8 mouse cellular contexts compared by ENCODE assay signal in the genomic region with DNA sequence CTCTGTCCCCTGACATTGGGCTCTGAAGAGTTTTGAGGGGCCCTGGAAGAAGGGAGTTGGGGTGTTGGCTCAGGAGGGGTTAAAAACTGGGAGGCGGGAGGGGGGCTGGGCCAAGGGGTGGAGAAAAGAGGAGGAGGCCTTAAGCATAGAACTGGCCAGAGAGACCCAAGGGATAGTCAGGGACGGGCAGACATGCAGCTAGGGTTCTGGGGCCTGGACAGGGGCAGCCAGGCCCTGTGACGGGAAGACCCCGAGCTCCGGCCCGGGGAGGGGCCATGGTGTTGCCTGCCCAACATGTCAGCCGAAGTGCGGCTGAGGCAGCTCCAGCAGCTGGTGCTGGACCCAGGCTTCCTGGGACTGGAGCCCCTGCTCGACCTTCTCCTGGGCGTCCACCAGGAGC. TPM values are rescaled to one million over a fixed set of nuclear protein-coding genes. Genes with fewer than 3 reads are reported as not detected.
A peak's percentile ranks its signal among the peaks of the same experiment; 100 is the strongest.
DNase-seq lines count a peak whose midpoint lies in the region; ATAC-seq and TF ChIP-seq lines count a peak whose summit lies in the region.

Dmpk (plus strand) TSS at position 149 of the 400 bp plus-strand sequence.

- no peak for ATAC-seq in neural tube, embryonic 12.5 days (ENCODE audit: low FRiP score, low read depth)

- 59% methylated on average over 10 of the region's 10 CpGs for WGBS in neural tube, embryonic 12.5 days

- H3K4me1 ChIP-seq in neural tube, embryonic 12.5 days = peaks cover 32% of the 10 kb centered on the region
- H3K4me1 ChIP-seq in cortical plate, adult 2 months (ENCODE audit: control insufficient read depth, insufficient read depth, low read length) = 0 out of 2 replicates have a peak, but pooled peaks cover 2% of the 10 kb centered on the region

- H3K4me3 ChIP-seq in neural tube, embryonic 12.5 days = no peak within 1 kb of the TSS
- no peak within 1 kb of the TSS for H3K4me3 ChIP-seq in cortical plate, adult 2 months (ENCODE audit: insufficient read depth, low read length)

- H3K4me2 ChIP-seq in neural tube, embryonic 12.5 days (replicated peaks) = peak within 1 kb of the TSS; percentile 22; the same call in 1 of the 2 replicates

- no peaks in the 10 kb centered on the region for H3K9me3 ChIP-seq in neural tube, embryonic 12.5 days

- intact Hi-C loops in heart, postnatal 10 days (cut with DNase I) = no loop called here
- intact Hi-C loops in left cerebral cortex, postnatal 4 days (cut with DNase I) = no loop called here

- no peak within 1 kb of the TSS for H3K27ac ChIP-seq in neural tube, embryonic 12.5 days
- no peak within 1 kb of the TSS for H3K27ac ChIP-seq in cortical plate, adult 2 months (ENCODE audit: insufficient read depth, low read length)

- TF ChIP-seq CTCF in cortical plate, adult 2 months (IDR thresholded peaks at IDR 0.05; ENCODE audit: extremely low read depth, insufficient read depth, low read length) = no peak

- 0 out of 2 replicates have a peak within 1 kb of the TSS, but pooled peaks have one; percentile 8 for H3K9ac ChIP-seq in neural tube, embryonic 12.5 days

- no peak for TF ChIP-seq POLR2A in cortical plate, adult 2 months (IDR thresholded peaks at IDR 0.05; ENCODE audit: extremely low read depth, insufficient read depth, low read length)

- H3K27me3 ChIP-seq in neural tube, embryonic 12.5 days (replicated peaks) = no peaks in the 10 kb centered on the region; the same call in 1 of the 2 replicates

- peaks cover 72% of the 10 kb centered on the region for H3K36me3 ChIP-seq in neural tube, embryonic 12.5 days

- DNase-seq in neural tube, embryonic 10.5 days (ENCODE audit: extremely low spot score, low spot score) = no peak
- peak; percentile 72 to 73 for DNase-seq in heart, postnatal 10 days
- DNase-seq in left cerebral cortex, postnatal 4 days = no peak
- DNase-seq in skeletal muscle tissue, adult 2 months (ENCODE audit: low read depth, low spot score) = peak; percentile 55
- DNase-seq in c-Kit-positive CD71-positive TER-119-positive erythroid progenitor cells, embryonic 14.5 days (ENCODE audit: low spot score) = no peak
- no peak for DNase-seq in urinary bladder, postnatal 4 days (ENCODE audit: low spot score in 2 of 2)

RNA-seq across cellular contexts. Expression of gene Dmpk, which starts in this region (rescaled TPM):
- 13.7 and 18.2 TPM in 2 replicates for polyA plus RNA-seq in neural tube, embryonic 12.5 days (2016; fragmentation: Nextera tagmentation; extraction: Ambion mirVana)
- 40.9 and 47.6 TPM in 2 replicates for polyA plus RNA-seq in cortical plate, adult 2 months (2012; rRNA removed)
- total RNA-seq in heart, postnatal 10 days (2021) = 100 to 1,000 TPM; 288 to 299 TPM
- total RNA-seq in left cerebral cortex, postnatal 4 days (2021) = 10 to 100 TPM; 45.3 to 46.5 TPM

Comparison
In these comparisons a context has a peak if more than half of its experiments do, and no peak if none do; other contexts are left out.
1. RNA of gene Dmpk (total RNA-seq): 288 to 299 TPM in heart, postnatal 10 days; 45.3 to 46.5 TPM in left cerebral cortex, postnatal 4 days; every median in the first group is over 4 times any median in the second.
2. DNase-seq: peak in heart, postnatal 10 days (2 of 2) and skeletal muscle tissue, adult 2 months (single experiment); none in neural tube, embryonic 10.5 days (single experiment), left cerebral cortex, postnatal 4 days (single experiment), c-Kit-positive CD71-positive TER-119-positive erythroid progenitor cells, embryonic 14.5 days (single experiment) and urinary bladder, postnatal 4 days (0 of 2).